In the genomic region with DNA sequence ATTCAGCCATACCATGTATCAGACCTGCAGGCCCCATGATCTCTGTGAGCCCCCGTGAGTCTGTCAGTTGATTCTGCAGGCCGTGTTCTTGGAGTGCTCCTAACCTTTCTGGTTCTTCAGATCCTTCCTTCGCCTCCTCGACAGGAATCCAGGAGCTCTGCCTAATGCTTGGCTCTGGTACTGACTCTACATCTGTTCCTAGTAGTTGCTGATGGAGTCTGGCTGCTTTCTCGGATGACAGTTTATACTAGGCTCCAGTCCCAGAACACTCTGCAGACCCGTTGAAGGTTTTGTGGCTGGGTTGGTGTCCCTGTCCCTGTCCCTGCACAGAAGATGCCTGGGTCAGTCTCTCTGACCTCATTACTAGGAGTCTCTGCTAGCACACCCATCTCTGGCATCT, we compare ENCODE assay signal across 18 mouse cellular contexts.
DNase-seq lines count a peak whose midpoint lies in the region; ATAC-seq and TF ChIP-seq lines count a peak whose summit lies in the region.
"Had no signal": no experiment of that assay in that cellular context is flagged by ENCODE, and none has a peak within 500 bp of the region (broad histone marks: within the 10 kb centered on the region; RNA-seq: fewer than 3 reads in every experiment).

No protein-coding gene starts in this region.

- intact Hi-C loops in heart, postnatal 14 days (cut with DNase I): no loop called here

- H3K9ac ChIP-seq in embryonic facial prominence, embryonic 14.5 days (ENCODE audit: low read depth, low read length): no peak overlapping the region
- H3K9ac ChIP-seq: midbrain, embryonic 13.5 days had no signal

- no peak overlapping the region for H3K27ac ChIP-seq in embryonic facial prominence, embryonic 14.5 days (replicated peaks; ENCODE audit: low read depth, low read length)
- H3K27ac ChIP-seq in embryonic facial prominence, embryonic 10.5 days (replicated peaks): no peak overlapping the region
- no peak overlapping the region for H3K27ac ChIP-seq in heart, embryonic 10.5 days
- H3K27ac ChIP-seq: hindbrain, embryonic 10.5 days; macrophage; midbrain, embryonic 13.5 days; stomach, postnatal 0 days had no signal

- TF ChIP-seq CTCF in lung, adult 2 months (IDR thresholded peaks at IDR 0.05; ENCODE audit: insufficient read depth, low read length): no peak

- H3K36me3 ChIP-seq in embryonic facial prominence, embryonic 14.5 days (ENCODE audit: control insufficient read depth, insufficient read depth, low read length): no peaks in the 10 kb centered on the region
- 0 out of 2 replicates have a peak, but pooled peaks cover 4% of the 10 kb centered on the region for H3K36me3 ChIP-seq in embryonic facial prominence, embryonic 10.5 days (replicated peaks)
- H3K36me3 ChIP-seq in heart, embryonic 10.5 days: no peaks in the 10 kb centered on the region
- H3K36me3 ChIP-seq: midbrain, embryonic 13.5 days had no signal

- no peak overlapping the region for H3K4me2 ChIP-seq in embryonic facial prominence, embryonic 14.5 days (ENCODE audit: low read depth, low read length)
- H3K4me2 ChIP-seq: liver, embryonic 11.5 days; midbrain, embryonic 13.5 days had no signal

- TF ChIP-seq POLR2A in lung, adult 2 months (IDR thresholded peaks at IDR 0.05; ENCODE audit: borderline replicate concordance, extremely low read depth, low read depth, low read length): no peak

- DNase-seq in embryonic facial prominence, embryonic 14.5 days (ENCODE audit: low spot score): peak; percentile 24
- no peak for DNase-seq in embryonic facial prominence, embryonic 10.5 days (ENCODE audit: low spot score)
- peak; percentile 17 to 41 for DNase-seq in heart, adult 18-20 months
- no peak for DNase-seq in heart, embryonic 10.5 days (ENCODE audit: low spot score)
- DNase-seq in lung, postnatal 14 days: peak; percentile 3
- DNase-seq in lung, adult 2 months: no peak
- DNase-seq in heart, postnatal 14 days: peak; percentile 19 to 24
- no peak for DNase-seq in retina, postnatal 1 day
- DNase-seq: B cell, adult 2 months; kidney, adult 9 months; thymus, postnatal 14 days had no signal

- WGBS in embryonic facial prominence, embryonic 14.5 days: 79% methylated on average over 6 of the region's 6 CpGs
- 92% methylated on average over 6 of the region's 6 CpGs for WGBS in embryonic facial prominence, embryonic 10.5 days
- WGBS in heart, embryonic 10.5 days: 88% methylated on average over 6 of the region's 6 CpGs
- 77% methylated on average over 6 of the region's 6 CpGs for WGBS in lung, adult 2 months

- H3K4me3 ChIP-seq in embryonic facial prominence, embryonic 14.5 days (ENCODE audit: low read depth, low read length): no peak overlapping the region
- no peak overlapping the region for H3K4me3 ChIP-seq in embryonic facial prominence, embryonic 10.5 days
- H3K4me3 ChIP-seq in heart, embryonic 10.5 days: no peak overlapping the region
- H3K4me3 ChIP-seq in lung, adult 2 months (replicated peaks; ENCODE audit: extremely low read depth, low read depth, low read length): no peak overlapping the region
- H3K4me3 ChIP-seq: erythroblast, embryonic 14.5 days; hindbrain, embryonic 10.5 days; midbrain, embryonic 13.5 days; myocyte had no signal

- H3K27me3 ChIP-seq in embryonic facial prominence, embryonic 14.5 days (replicated peaks; ENCODE audit: control insufficient read depth, insufficient read depth, low read length): no peaks in the 10 kb centered on the region
- H3K27me3 ChIP-seq in embryonic facial prominence, embryonic 10.5 days (replicated peaks; ENCODE audit: low read depth, poor library complexity, severe bottlenecking): no peaks in the 10 kb centered on the region
- H3K27me3 ChIP-seq in heart, embryonic 10.5 days (ENCODE audit: insufficient read depth, poor library complexity, severe bottlenecking): no peaks in the 10 kb centered on the region
- H3K27me3 ChIP-seq: midbrain, embryonic 13.5 days had no signal

- H3K4me1 ChIP-seq in embryonic facial prominence, embryonic 14.5 days (ENCODE audit: control insufficient read depth, insufficient read depth, low read length): no peaks in the 10 kb centered on the region; the same call in 1 of the 2 replicates
- H3K4me1 ChIP-seq in embryonic facial prominence, embryonic 10.5 days: no peaks in the 10 kb centered on the region
- no peaks in the 10 kb centered on the region for H3K4me1 ChIP-seq in heart, embryonic 10.5 days
- no peaks in the 10 kb centered on the region for H3K4me1 ChIP-seq in lung, adult 2 months (ENCODE audit: control insufficient read depth, insufficient read depth, low read length)
- H3K4me1 ChIP-seq: hindbrain, embryonic 10.5 days; midbrain, embryonic 13.5 days had no signal

- ATAC-seq in embryonic facial prominence, embryonic 14.5 days (ENCODE audit: low read depth): no peak
- ATAC-seq: midbrain, embryonic 13.5 days had no signal

- H3K9me3 ChIP-seq in embryonic facial prominence, embryonic 14.5 days (ENCODE audit: control insufficient read depth, low read length): no peaks in the 10 kb centered on the region
- no peaks in the 10 kb centered on the region for H3K9me3 ChIP-seq in embryonic facial prominence, embryonic 10.5 days
- no peaks in the 10 kb centered on the region for H3K9me3 ChIP-seq in heart, embryonic 10.5 days
- H3K9me3 ChIP-seq: hindbrain, embryonic 10.5 days; midbrain, embryonic 13.5 days had no signal

Comparison
In these comparisons a context has a peak if more than half of its experiments do, and no peak if none do; other contexts are left out.
1. DNase-seq: peak in embryonic facial prominence, embryonic 14.5 days (single experiment), heart, adult 18-20 months (2 of 2), lung, postnatal 14 days (single experiment) and heart, postnatal 14 days (2 of 2); none in embryonic facial prominence, embryonic 10.5 days (single experiment), heart, embryonic 10.5 days (single experiment), lung, adult 2 months (single experiment) and retina, postnatal 1 day (single experiment).